Mouse (Mus musculus): ENCODE results near the gene Oscar. TPM values are rescaled to one million over a fixed set of nuclear protein-coding genes. Genes with fewer than 3 reads are reported as not detected.

The Oscar gene
- total and polyA plus RNA-seq, 2 experiments from 2014 or later = 0.19 to 0.25 TPM

- Histone ChIP-seq H3K9me3 (replicated peaks; ENCODE audit: control insufficient read depth, low read length) (no peaks in the 10 kb centered on the region), H3K4me2 (ENCODE audit: low read depth, low read length) (no peak overlapping the region), H3K4me3 (ENCODE audit: low read depth, low read length) (no peak overlapping the region), H3K36me3 (replicated peaks; ENCODE audit: control insufficient read depth, insufficient read depth, low read length) (no peaks in the 10 kb centered on the region), H3K27me3 (ENCODE audit: control insufficient read depth, insufficient read depth, low read length) (no peaks in the 10 kb centered on the region), H3K4me1 (ENCODE audit: control insufficient read depth, insufficient read depth) (no peaks in the 10 kb centered on the region), H3K27ac (ENCODE audit: low read depth) (no peak overlapping the region), H3K9ac (replicated peaks; ENCODE audit: low read depth, low read length) (no peak overlapping the region)
- no peak for DNase-seq (ENCODE audit: low spot score)
- WGBS = 4% methylated on average over 5 of the region's 5 CpGs
- TF ChIP-seq CTCF (IDR thresholded peaks at IDR 0.05; ENCODE audit: low read depth) (no peak), EP300 (IDR thresholded peaks at IDR 0.05; ENCODE audit: low read depth) (no peak)
- ATAC-seq (ENCODE audit: insufficient read depth, low read depth) = no peak
Observed at GRCm38 (mm10) chr7:3586255-3586654, 29.7 kb downstream of the Oscar start.

GRCm38 (mm10) chr7:3585763-3586162, 30.2 kb downstream of the Oscar start:
- Histone ChIP-seq H3K9ac (replicated peaks; ENCODE audit: low read depth, low read length) (no peak overlapping the region), H3K4me1 (ENCODE audit: control insufficient read depth, insufficient read depth) (no peaks in the 10 kb centered on the region), H3K9me3 (replicated peaks; ENCODE audit: control insufficient read depth, low read length) (no peaks in the 10 kb centered on the region), H3K27ac (ENCODE audit: low read depth) (no peak overlapping the region), H3K36me3 (replicated peaks; ENCODE audit: control insufficient read depth, insufficient read depth, low read length) (no peaks in the 10 kb centered on the region), H3K4me3 (ENCODE audit: low read depth, low read length) (no peak overlapping the region), H3K27me3 (ENCODE audit: control insufficient read depth, insufficient read depth, low read length) (no peaks in the 10 kb centered on the region), H3K4me2 (ENCODE audit: low read depth, low read length) (no peak overlapping the region)
- 4% methylated on average over 6 of the region's 6 CpGs for WGBS
- DNase-seq (ENCODE audit: low spot score) (no peak), ATAC-seq (ENCODE audit: insufficient read depth, low read depth) (no peak)
- no peak for TF ChIP-seq CTCF (IDR thresholded peaks at IDR 0.05; ENCODE audit: low read depth)
- TF ChIP-seq EP300 (IDR thresholded peaks at IDR 0.05; ENCODE audit: low read depth) = no peak

- H3K4me3 ChIP-seq (ENCODE audit: low read depth, low read length) = no peak overlapping the region
- H3K4me1 ChIP-seq (ENCODE audit: control insufficient read depth, insufficient read depth) = no peaks in the 10 kb centered on the region
- TF ChIP-seq CTCF (IDR thresholded peaks at IDR 0.05; ENCODE audit: low read depth) (no peak), EP300 (IDR thresholded peaks at IDR 0.05; ENCODE audit: low read depth) (no peak)
- H3K27ac ChIP-seq (ENCODE audit: low read depth) = no peak overlapping the region
- ATAC-seq (ENCODE audit: insufficient read depth, low read depth) (no peak), DNase-seq (ENCODE audit: low spot score) (no peak)
- H3K4me2 ChIP-seq (ENCODE audit: low read depth, low read length) = no peak overlapping the region
- H3K9me3 ChIP-seq (replicated peaks; ENCODE audit: control insufficient read depth, low read length) = no peaks in the 10 kb centered on the region
- no peaks in the 10 kb centered on the region for H3K36me3 ChIP-seq (replicated peaks; ENCODE audit: control insufficient read depth, insufficient read depth, low read length)
- no peak overlapping the region for H3K9ac ChIP-seq (replicated peaks; ENCODE audit: low read depth, low read length)
- H3K27me3 ChIP-seq (ENCODE audit: control insufficient read depth, insufficient read depth, low read length) = no peaks in the 10 kb centered on the region
- 45% methylated on average over 2 of the region's 2 CpGs for WGBS
Observed at GRCm38 (mm10) chr7:3580029-3580428, 35.9 kb downstream of the Oscar start.

GRCm38 (mm10) chr7:3578952-3579546, 36.9 kb downstream of the Oscar start:
- Histone ChIP-seq H3K9ac (replicated peaks; ENCODE audit: low read depth, low read length) (no peak overlapping the region), H3K4me2 (ENCODE audit: low read depth, low read length) (no peak overlapping the region), H3K4me3 (ENCODE audit: low read depth, low read length) (no peak overlapping the region), H3K27ac (ENCODE audit: low read depth) (no peak overlapping the region), H3K27me3 (ENCODE audit: control insufficient read depth, insufficient read depth, low read length) (no peaks in the 10 kb centered on the region), H3K36me3 (replicated peaks; ENCODE audit: control insufficient read depth, insufficient read depth, low read length) (no peaks in the 10 kb centered on the region), H3K4me1 (ENCODE audit: control insufficient read depth, insufficient read depth) (no peaks in the 10 kb centered on the region), H3K9me3 (replicated peaks; ENCODE audit: control insufficient read depth, low read length) (no peaks in the 10 kb centered on the region)
- 63% methylated on average over 6 of the region's 6 CpGs for WGBS
- TF ChIP-seq EP300 (IDR thresholded peaks at IDR 0.05; ENCODE audit: low read depth) (no peak), CTCF (IDR thresholded peaks at IDR 0.05; ENCODE audit: low read depth) (no peak)
- DNase-seq (ENCODE audit: low spot score) (no peak), ATAC-seq (ENCODE audit: insufficient read depth, low read depth) (no peak)

GRCm38 (mm10) chr7:3578196-3578595, 37.8 kb downstream of the Oscar start:
- no peaks in the 10 kb centered on the region for H3K9me3 ChIP-seq (replicated peaks; ENCODE audit: control insufficient read depth, low read length)
- H3K36me3 ChIP-seq (replicated peaks; ENCODE audit: control insufficient read depth, insufficient read depth, low read length) = no peaks in the 10 kb centered on the region
- no peaks in the 10 kb centered on the region for H3K27me3 ChIP-seq (ENCODE audit: control insufficient read depth, insufficient read depth, low read length)
- no peaks in the 10 kb centered on the region for H3K4me1 ChIP-seq (ENCODE audit: control insufficient read depth, insufficient read depth)
- H3K9ac ChIP-seq (replicated peaks; ENCODE audit: low read depth, low read length) = no peak overlapping the region
- H3K4me2 ChIP-seq (ENCODE audit: low read depth, low read length) = no peak overlapping the region
- H3K4me3 ChIP-seq (ENCODE audit: low read depth, low read length) = no peak overlapping the region
- H3K27ac ChIP-seq (ENCODE audit: low read depth) = no peak overlapping the region
- no peak for ATAC-seq (ENCODE audit: insufficient read depth, low read depth)
- whole genome bisulfite sequencing = 73% methylated on average over 2 of the region's 2 CpGs
- TF ChIP-seq CTCF (IDR thresholded peaks at IDR 0.05; ENCODE audit: low read depth) (no peak), EP300 (IDR thresholded peaks at IDR 0.05; ENCODE audit: low read depth) (no peak)
- DNase-seq (ENCODE audit: low spot score) = no peak
